Mouse (Mus musculus): ENCODE data around the gene Atat1. TPM values are rescaled to one million over a fixed set of nuclear protein-coding genes. Genes with fewer than 3 reads are reported as not detected.

Atat1 gene
- polyA plus RNA-seq, 1 experiment from 2014 or later, result 4.8 TPM

GRCm38 (mm10) chr17:35903343-35903991, 6.4 kb downstream of the Atat1 start:
- peaks cover 4% of the 10 kb centered on the region for H3K36me3 ChIP-seq (replicated peaks; ENCODE audit: insufficient read depth, low read length)
- DNase-seq (no peak), ATAC-seq (no peak)
- no peak overlapping the region for H3K4me3 ChIP-seq (ENCODE audit: low read depth, low read length)
- TF ChIP-seq CTCF (IDR thresholded peaks at IDR 0.05; ENCODE audit: low read depth) (no peak), EP300 (IDR thresholded peaks at IDR 0.05; ENCODE audit: low read depth) (no peak)
- no peak overlapping the region for H3K4me2 ChIP-seq (ENCODE audit: low read depth, low read length)
- H3K27me3 ChIP-seq (ENCODE audit: insufficient read depth, low read length), result no peaks in the 10 kb centered on the region
- H3K9ac ChIP-seq (replicated peaks), result no peak overlapping the region
- WGBS (ENCODE audit: insufficient replicate concordance), result 73% methylated on average over 9 of the region's 9 CpGs
- no peaks in the 10 kb centered on the region for H3K4me1 ChIP-seq (ENCODE audit: insufficient read depth)
- no peaks in the 10 kb centered on the region for H3K9me3 ChIP-seq (ENCODE audit: low read length)
- H3K27ac ChIP-seq (ENCODE audit: low read depth), result 0 out of 2 replicates have a peak overlapping the region, but pooled peaks have one; percentile 8

- Histone ChIP-seq H3K4me2 (ENCODE audit: low read depth, low read length) (no peak overlapping the region), H3K9ac (replicated peaks) (no peak overlapping the region), H3K9me3 (ENCODE audit: low read length) (no peaks in the 10 kb centered on the region), H3K4me1 (ENCODE audit: insufficient read depth) (peaks cover 13% of the 10 kb centered on the region), H3K4me3 (ENCODE audit: low read depth, low read length) (no peak overlapping the region), H3K27ac (ENCODE audit: low read depth) (no peak overlapping the region), H3K27me3 (ENCODE audit: insufficient read depth, low read length) (no peaks in the 10 kb centered on the region), H3K36me3 (replicated peaks; ENCODE audit: insufficient read depth, low read length) (peaks cover 4% of the 10 kb centered on the region)
- WGBS (ENCODE audit: insufficient replicate concordance), result 41% methylated on average over 3 of the region's 3 CpGs
- ATAC-seq, result no peak
- DNase-seq, result no peak
- TF ChIP-seq CTCF (IDR thresholded peaks at IDR 0.05; ENCODE audit: low read depth), result no peak
- no peak for TF ChIP-seq EP300 (IDR thresholded peaks at IDR 0.05; ENCODE audit: low read depth)
These were observed 9.2 kb downstream of the Atat1 start for GRCm38 (mm10) chr17:35900636-35901035.

DNA sequence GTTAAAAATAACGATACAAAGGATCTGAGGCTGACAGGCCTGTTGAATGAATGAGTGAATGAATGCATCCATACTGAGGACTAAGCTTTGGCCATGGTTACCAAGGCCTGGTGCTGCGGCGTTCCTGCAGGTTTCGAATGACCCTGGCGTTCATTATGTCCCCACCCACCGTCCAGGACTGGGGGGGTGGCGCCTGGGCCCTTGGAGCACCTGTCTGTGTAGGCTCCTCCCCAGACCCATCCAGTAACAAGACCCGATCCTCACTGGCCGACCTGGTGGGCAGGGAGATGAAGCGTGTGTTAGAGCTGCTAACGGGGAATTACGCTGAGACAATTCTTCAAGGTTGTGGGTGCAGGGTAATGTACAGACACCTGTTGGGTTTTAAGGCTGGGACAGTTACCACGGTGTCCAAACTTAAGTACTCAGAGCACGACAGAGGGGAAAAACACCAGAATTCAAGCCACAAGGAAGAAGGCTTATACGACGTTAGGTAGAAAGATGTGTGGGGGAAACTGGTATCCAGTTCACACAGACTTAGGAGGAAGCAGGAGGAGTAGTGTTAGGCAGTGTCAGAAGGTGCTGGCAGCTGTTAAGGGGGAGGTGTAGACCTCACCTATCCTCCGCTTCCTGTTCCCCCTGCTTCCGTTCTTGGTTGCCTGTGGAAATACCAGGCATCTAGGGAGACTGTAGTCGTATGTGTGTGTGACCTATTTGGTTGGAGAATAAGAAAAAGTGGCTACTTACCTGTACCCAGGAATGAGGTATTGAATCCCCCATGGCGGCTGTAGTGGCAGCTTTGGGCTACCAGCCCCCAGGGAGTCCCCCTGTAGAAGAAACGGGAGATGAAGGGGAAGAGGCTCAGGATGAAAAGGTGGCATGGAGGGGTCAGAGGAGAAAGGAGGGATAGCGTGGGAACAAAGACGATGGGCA, 12.0 kb downstream of the Atat1 start:
- 36% methylated on average over 23 of the region's 23 CpGs for WGBS (ENCODE audit: insufficient replicate concordance)
- DNase-seq, result no peak
- Histone ChIP-seq H3K27me3 (ENCODE audit: insufficient read depth, low read length) (no peaks in the 10 kb centered on the region), H3K9me3 (ENCODE audit: low read length) (no peaks in the 10 kb centered on the region), H3K27ac (ENCODE audit: low read depth) (peak overlapping the region; percentile 45; the same call in 1 of the 2 replicates), H3K4me3 (ENCODE audit: low read depth, low read length) (peak overlapping the region; percentile 68), H3K36me3 (replicated peaks; ENCODE audit: insufficient read depth, low read length) (peaks cover 14% of the 10 kb centered on the region), H3K9ac (replicated peaks) (peak overlapping the region; percentile 60; the same call in 1 of the 2 replicates), H3K4me1 (ENCODE audit: insufficient read depth) (peaks cover 15% of the 10 kb centered on the region), H3K4me2 (ENCODE audit: low read depth, low read length) (peak overlapping the region; percentile 75)
- peak; percentile 33 for ATAC-seq
- TF ChIP-seq CTCF (IDR thresholded peaks at IDR 0.05; ENCODE audit: low read depth), result no peak
- TF ChIP-seq EP300 (IDR thresholded peaks at IDR 0.05; ENCODE audit: low read depth), result no peak

GRCm38 (mm10) chr17:35896781-35897643, 12.9 kb downstream of the Atat1 start, which contains the start of gene 2310061I04Rik:
Gene 2310061I04Rik, minus strand, starts transcription at chr17:35897431.
- no peak for TF ChIP-seq EP300 (IDR thresholded peaks at IDR 0.05; ENCODE audit: low read depth)
- Histone ChIP-seq H3K9ac (replicated peaks) (peak within 1 kb of the TSS; percentile 70), H3K4me1 (ENCODE audit: insufficient read depth) (peaks cover 15% of the 10 kb centered on the region), H3K27me3 (ENCODE audit: insufficient read depth, low read length) (no peaks in the 10 kb centered on the region), H3K27ac (ENCODE audit: low read depth) (peak within 1 kb of the TSS; percentile 88), H3K4me3 (ENCODE audit: low read depth, low read length) (peak within 1 kb of the TSS; percentile 68), H3K36me3 (replicated peaks; ENCODE audit: insufficient read depth, low read length) (peaks cover 18% of the 10 kb centered on the region), H3K9me3 (ENCODE audit: low read length) (no peaks in the 10 kb centered on the region), H3K4me2 (ENCODE audit: low read depth, low read length) (peak within 1 kb of the TSS; percentile 75)
- ATAC-seq (peak; percentile 93), DNase-seq (peak; percentile 93)
- under 1% methylated on average over 63 of the region's 86 CpGs for WGBS (ENCODE audit: insufficient replicate concordance)

GRCm38 (mm10) chr17:35887725-35888124, 22.1 kb downstream of the Atat1 start:
- H3K9me3 ChIP-seq (ENCODE audit: low read length), result no peaks in the 10 kb centered on the region
- no peak overlapping the region for H3K9ac ChIP-seq (replicated peaks)
- ATAC-seq (no peak), DNase-seq (no peak)
- WGBS (ENCODE audit: insufficient replicate concordance), result 84% methylated on average over 13 of the region's 17 CpGs
- H3K4me2 ChIP-seq (ENCODE audit: low read depth, low read length), result no peak overlapping the region
- peaks cover 79% of the 10 kb centered on the region for H3K36me3 ChIP-seq (replicated peaks; ENCODE audit: insufficient read depth, low read length)
- H3K27me3 ChIP-seq (ENCODE audit: insufficient read depth, low read length), result no peaks in the 10 kb centered on the region
- no peaks in the 10 kb centered on the region for H3K4me1 ChIP-seq (ENCODE audit: insufficient read depth)
- no peak overlapping the region for H3K27ac ChIP-seq (ENCODE audit: low read depth)
- TF ChIP-seq EP300 (IDR thresholded peaks at IDR 0.05; ENCODE audit: low read depth), result no peak
- TF ChIP-seq CTCF (IDR thresholded peaks at IDR 0.05; ENCODE audit: low read depth), result no peak
- H3K4me3 ChIP-seq (ENCODE audit: low read depth, low read length), result no peak overlapping the region
